Mouse (Mus musculus) c-Kit-positive CD71-positive TER-119-positive erythroid progenitor cells, embryonic 14.5 days (primary cell): ENCODE measurements around the gene Gm9821.

Experiments
- DNase-seq: peaks from one replicate; pipeline ENCODE4 v3.0.0-alpha.2; 2013; ENCODE audit warnings: low spot score

The Gm9821 gene

DNA sequence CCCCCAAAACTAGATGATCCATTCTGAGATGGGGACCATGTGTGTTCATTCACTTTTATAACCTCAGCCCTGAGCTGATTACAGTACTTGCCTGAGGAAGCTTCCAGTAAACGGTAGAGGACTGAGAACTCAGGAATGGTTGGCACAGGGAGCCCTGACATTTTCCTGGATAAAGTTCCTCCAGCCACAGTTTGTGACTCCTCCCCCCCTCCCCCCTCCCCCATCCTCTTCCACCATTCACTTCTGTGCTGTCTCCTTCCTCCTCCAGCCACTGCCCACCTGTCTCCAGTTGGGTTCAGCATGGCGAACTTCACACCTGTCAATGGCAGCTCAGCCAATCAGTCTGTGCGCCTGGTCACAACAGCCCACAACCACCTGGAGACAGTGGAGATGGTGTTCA is 18.6 kb upstream of the Gm9821 start, which contains the start of gene Chrm4:
Chrm4 (plus strand) TSS at position 301 of the 400 bp plus-strand sequence.
- no peak for DNase-seq

DNA sequence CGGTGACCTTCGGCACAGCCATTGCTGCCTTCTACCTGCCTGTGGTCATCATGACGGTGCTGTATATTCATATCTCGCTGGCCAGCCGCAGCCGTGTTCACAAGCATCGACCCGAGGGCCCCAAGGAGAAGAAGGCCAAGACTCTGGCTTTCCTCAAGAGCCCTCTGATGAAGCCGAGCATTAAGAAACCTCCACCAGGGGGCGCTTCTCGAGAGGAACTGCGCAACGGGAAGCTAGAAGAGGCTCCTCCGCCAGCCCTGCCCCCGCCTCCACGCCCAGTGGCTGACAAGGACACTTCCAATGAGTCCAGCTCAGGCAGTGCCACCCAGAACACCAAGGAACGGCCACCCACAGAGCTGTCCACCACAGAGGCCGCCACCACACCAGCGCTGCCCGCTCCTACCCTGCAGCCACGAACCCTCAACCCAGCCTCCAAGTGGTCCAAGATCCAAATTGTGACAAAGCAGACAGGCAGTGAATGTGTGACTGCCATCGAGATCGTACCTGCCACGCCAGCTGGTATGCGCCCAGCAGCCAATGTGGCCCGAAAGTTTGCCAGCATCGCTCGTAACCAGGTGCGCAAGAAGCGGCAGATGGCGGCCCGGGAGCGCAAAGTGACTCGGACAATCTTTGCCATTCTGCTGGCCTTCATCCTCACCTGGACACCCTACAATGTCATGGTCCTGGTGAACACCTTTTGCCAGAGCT is 17.5 kb upstream of the Gm9821 start:
- DNase-seq = peak; percentile 78

DNA sequence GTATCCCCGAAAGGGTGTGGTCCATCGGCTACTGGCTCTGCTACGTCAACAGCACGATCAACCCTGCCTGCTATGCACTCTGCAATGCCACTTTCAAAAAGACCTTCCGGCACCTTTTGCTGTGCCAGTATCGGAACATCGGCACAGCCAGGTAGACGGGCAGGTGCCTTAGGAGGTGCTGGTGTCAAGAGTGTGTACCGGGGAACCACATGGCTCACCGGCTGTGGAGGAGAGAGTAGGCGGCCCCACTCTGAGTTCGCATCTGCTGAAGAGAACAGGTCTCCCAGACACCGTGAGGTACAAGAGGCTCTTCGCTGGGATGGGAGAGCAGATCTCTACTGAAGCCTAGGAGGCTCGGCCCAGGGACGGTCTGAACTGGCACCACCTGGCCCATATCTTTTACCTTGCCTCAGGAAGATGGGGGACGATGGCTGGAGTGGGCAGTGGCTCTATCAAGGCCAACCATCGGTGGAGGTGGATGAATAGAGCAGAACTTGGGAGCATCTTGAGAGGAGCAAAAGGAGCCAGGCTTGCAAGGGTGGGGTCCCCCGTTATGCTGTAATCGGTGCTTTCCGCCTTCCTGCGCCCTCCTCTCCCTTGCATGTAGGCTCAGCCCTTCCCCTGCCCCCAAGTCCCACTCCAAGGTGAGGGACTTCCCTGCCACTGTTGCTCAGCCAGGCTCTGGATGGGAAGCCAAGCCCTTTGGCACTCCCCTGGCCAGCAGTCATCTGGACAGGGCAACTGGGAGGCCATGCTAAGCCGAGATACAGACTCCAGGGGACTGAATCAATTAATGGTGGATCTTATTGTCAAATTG is 16.8 kb upstream of the Gm9821 start:
- no peak for DNase-seq

DNA sequence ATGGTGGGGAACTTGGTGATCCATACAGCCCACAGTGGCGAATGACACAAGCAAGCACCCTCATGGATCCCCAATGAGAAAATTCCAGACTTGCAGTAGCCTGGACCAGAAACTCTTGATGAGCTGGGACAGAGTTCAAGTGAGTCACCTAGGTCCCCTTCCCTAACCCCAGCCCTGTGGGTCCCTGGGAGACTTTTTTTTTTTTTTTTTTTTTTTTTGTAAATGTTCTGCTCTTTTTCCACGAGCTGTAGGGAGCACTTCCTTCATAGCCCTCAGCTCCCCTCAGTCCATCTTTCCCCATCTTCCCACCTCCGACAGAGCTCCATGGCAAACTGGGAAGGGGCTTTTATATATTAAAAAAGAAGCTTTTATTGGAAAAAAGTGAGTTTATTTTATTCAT is 16.0 kb upstream of the Gm9821 start:
- no peak for DNase-seq

DNA sequence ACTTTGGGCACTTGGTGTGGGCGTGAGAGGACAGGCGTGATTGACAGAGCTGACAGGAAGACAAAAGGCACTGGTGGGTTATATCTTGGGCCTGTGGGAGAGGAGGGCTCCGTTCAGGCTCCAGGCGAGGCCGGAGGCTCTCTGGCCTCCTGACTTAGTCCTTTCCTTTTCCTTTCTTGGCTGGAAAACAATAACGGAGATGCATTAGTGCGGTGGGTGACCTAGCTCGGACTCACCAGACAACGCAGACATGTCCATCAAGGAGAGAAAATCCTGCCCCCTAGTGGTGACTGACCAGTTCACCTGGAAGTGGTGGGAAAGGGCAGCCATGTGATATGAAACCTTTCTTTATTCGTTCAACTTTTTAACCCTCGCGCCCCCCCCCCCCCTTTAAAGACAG is 15.6 kb upstream of the Gm9821 start:
- DNase-seq = peak; percentile 64

DNA sequence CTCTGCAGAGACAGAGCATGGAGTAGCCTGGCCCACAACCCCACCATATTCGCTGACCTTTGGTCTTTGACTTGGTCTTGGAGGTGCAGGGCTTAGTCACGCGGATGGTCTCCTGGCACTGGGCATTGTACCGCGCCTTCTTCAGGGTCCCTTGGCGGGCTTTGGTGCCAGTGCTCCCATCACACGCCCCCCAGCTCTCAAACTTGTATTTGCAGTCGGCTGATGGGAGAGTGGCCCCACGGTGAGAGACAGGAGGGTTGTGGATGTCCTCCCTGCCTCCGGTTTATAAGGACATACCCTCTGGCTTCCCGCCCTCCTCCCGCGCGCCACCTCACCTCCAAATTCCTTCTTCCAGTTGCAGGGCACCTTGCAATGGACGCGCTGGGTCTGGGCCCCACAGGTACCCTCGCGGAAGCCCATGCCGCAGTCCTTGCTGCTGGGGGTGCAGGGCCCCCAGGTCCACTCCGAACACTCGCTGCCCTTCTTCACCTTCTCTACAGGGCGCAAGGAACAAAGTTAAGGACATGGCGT is 14.7 kb upstream of the Gm9821 start:
- no peak for DNase-seq

DNA sequence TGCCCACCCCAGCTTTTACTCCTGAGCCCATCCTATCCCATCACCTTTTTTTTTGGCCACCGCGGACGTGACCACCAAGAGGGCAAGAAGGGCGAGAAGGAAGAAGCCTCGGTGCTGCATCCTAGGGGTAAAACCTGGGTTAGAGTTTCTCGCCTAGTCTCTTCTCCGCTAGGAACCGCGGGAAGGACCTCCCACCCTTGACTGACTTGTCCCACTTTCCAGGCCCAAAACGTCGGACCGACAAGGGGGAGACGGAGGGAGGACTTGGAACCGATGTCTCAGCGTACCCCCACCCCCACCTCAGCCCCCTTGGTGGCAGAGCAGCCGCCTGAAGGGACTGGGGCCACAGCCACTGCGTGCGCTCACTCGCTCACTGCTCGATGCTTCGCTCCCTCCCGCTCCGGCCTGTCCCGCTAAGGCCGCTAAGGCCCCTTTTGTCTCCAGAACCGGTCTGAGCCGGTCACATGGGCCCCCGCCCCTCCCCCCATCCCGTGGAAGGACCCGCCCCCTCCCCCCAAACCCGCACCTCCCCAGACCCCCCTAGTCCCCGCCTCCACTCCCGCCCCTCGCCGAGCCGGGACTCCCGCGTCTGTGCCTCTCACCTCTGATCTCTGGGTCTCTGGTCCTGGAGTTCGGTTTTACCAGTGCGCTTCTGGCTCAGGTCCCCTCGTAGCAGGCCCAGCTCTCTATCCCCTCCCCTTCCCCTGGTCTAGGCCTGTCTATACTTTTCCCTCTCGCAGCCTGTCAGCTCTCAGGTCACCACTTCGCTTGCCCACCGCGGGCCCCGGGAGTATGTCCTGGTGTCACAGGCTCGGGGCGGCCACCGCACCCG is 14.0 kb upstream of the Gm9821 start:
- no peak for DNase-seq

DNA sequence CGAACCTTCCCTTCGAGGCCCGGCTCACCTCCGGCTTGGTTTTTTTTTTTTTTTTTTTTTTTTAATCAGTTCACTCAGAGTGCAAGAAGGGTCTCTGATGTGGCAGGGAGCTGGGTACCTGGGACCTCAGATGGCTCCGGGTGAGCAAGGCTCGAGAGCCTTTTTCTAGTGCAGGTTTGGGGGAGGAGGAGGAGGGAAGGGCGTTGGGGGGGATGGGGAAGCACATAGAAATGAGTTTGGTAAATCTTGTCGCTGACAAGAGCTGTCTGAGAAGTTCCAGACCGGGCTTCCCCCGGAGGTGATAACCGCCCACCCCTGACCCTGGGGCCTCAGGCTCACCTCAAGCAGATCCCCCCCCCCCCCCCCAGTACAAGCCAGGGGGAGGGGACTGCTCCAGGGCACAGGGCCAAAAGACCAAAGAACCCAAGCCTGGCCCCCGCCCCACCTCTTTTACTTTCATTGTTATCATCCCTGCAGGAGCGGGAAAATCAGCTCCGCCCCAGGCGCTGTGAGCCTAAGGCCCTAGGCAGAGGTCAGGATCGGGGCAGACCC is 13.3 kb upstream of the Gm9821 start, which contains the start of gene Mdk:
Mdk (minus strand) TSS at position 138 of the 552 bp plus-strand sequence.
- no peak for DNase-seq

DNA sequence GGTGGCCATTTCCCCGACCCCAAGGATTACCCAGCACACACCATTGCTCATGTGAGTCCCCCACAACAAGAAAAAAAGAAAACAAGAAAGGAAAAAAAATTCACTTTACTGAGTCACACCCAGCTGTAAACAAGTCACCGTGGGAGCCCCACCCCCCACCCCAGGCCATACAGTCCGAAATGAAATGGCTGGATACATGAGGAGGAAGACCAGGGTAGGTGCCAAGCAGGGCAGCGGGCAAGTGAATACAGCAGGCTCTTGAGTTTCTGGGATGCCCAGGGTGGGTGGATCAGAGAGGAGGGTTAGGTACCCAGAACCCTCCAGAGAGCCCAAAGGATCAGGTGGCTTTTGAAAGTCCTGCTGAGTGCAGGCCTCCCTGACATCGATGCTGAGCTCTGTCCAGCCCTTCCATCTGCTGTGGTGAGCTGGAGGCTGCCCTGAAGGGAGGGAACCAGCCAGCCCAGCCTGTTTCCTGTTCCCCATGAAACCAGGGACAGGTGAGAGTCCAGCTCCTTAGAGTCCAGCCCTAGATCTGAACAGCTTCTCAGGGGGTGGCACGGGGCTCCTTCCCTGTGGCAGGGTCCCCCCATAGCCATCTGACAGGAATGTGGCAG is 12.7 kb upstream of the Gm9821 start:
- no peak for DNase-seq

DNA sequence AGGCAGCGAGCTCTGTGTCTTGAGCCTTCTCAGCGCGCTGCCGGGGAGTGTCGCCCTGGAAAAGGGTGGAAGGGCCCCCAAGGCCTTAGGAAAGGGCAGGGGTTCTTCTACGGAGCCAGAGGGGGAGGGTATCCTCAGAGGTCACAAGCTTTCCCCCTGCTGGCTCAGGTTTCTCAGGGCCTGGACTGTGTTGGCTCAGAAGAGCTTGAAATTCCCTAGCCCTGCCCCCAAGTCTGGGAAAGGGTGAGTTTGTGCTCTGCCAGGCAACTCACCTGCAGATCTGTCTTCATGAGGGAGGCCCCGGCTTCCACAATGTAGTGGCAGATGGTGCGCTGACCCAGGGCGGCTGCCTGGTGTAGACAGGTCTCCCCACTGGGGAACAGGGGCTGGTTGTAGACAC is 12.0 kb upstream of the Gm9821 start:
- no peak for DNase-seq

DNA sequence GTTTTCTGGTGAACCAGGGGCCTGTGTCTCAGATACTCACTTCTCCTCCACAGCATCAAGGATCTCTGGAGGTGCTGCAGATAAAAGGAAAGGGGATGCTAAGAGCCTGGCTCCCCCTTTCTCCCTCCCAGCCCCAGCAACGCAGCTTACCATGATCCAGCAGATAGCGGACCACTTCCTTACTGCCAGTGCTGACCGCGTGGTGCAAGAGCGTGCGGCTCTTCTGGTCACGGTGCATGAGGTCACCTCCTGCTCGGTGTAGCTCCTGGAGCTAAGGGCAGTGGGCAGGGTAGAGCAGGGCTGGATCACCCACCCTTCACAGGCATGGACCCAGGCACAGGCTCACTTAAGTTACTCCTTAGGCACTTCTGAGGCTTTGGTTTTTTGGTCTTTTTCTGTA is 11.5 kb upstream of the Gm9821 start:
- DNase-seq = no peak

DNA sequence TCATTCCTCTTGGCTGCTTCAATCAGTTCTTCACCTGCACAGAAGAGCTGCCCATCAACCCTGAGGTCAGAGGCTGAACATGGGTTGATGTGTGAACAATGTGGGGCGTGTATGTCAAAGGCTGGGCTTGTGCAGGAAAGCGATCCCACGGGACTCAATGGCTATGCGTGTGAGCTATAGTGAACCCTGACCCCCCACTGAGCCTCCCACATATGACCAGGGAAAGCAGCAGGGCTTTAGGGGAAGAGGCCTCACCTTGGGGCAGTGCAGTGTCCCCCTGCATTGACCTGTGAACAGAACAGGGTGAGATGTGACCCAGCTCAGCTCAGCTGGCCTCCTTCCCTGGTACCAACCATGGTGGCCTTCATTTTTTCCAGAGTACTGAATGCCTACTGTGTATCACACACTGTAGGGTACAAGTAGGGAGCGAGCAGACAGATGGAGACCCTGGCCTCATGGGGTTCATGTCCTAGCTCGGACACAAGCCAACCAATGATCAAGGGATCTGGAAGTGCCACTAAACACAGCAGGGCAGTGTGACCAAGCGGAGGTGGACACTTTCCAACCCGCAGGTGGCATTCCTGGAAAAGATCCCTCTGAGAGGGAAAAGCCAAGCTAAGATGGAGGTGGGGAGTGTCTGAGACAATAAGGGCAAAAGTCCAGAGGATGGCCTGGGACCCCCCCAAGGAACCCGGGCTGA is 10.5 kb upstream of the Gm9821 start:
- no peak for DNase-seq

DNA sequence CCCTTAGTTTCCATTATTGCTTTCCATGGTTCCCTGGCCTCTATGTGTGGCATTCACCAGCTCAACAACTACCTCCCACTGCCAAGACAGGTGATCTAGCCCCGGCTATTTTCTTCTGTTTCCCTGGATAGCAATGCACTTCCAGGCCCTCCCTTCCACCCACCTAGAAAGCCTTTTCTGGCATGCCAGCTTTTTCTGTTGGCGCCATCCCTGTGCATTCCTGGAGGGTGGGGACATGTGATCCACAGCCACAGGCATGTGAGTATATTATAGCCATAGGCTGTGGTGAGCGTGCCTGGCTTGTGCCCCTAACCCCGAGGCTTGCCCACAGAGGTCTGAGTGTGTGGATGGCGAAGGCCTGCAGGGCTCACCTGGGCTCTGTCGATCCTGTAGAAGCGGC is 9.3 kb upstream of the Gm9821 start:
- no peak for DNase-seq

DNA sequence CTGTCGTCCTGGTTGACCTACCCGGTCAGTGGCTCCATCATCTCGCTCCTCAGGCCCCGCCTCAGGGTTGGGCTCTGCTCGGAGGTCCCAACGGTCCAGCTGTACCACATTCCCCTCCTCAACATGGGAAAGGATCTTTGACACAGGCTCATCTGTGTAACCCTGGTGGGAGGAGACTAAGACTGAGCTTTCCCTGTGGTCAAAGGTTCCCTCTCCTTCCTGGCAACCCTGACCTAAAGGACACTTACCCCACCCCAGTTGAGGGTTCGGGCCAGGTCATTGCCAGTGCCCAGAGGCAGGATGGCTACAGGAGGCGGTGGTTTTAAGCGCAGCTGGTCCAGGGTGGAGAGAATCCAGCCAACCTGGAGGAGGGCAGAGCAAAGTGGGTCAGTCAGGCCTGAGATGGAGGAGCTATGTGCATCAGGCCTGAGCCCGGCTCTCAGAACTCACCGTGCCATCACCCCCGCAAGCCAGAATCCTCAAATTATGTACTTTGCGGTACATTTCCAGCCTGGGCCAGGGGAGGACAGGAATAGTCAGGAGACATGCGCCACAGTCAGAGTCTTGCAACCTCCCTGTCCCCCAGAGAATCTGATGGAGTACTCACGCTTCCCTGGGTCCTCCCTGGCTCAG is 6.1 kb upstream of the Gm9821 start:
- DNase-seq = no peak

DNA sequence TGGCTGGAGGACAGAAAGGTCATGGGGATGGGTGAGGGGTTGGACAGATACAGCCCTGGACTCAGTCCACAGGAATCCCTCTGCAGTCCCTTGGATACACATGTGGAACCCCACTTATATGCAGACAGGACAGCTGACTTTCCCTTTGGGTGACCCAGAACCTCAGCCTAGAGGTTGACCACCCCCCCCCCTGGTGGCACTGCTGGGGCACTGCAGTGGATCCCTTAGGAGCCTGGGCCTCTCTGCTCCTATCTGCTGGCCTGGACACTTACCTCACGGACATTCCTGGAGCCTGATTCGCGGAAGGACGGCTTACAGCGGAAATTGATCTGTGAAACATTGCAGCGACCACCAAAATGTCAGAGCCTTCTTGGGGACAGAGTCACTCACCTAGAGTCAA is 3.1 kb upstream of the Gm9821 start:
- DNase-seq = no peak

DNA sequence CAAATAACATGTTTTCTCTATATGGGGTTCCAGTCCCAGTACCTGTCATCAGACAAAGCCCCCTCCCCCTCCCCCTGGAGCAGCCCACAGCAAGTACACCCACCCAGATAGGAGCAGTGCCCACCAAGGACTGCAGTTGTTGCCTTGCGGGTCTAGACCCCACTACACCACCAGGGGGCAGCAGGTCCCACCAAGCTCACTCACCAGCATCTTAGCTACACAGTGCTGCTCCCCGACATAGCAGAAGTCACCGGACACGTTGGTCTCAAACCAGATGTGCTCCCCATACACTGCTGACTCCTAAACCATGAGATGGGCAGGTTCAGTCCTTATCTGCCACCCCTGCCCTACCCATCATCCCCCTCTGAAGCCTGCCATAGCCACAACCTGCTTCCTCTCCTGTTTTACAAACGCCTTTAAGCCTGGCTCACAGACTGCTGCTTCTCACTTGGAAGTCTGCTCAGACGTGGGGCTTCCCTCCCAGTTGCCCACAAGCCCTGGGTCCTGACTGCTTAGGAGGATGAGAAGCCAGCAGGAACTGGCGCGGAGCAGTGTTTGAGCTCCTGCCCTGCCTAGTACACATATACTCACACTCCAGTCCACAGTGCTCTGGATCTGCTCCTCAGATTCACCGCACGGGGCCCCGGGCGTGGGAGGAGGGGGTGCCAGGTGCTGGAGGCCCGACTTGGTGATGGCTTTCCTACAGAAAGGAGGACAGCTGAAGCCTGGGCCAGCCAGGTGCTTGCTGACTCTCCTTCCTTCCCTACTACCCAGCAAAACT is 1.1 kb upstream of the Gm9821 start:
- DNase-seq = peak; percentile 73

DNA sequence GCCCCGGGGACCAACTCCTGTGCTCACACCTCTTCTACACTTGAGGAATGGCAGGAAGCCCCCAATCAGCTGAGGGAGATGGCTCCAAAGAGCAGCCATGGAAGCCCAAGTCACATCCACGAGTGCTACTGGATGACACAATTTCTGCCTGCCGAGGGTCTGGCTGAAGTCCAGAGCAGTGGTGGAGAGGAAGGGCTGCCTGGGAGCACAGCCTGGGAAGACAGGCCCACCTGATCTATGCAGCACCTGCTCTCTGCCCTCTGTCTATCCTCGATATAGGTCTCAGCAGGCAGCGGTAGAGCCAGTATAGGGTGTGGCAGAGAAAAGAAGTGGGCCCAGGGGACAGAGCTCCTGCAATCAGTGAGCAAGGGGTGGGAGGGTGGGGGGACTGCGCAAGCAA is 1.3 kb downstream of the Gm9821 start:
- no peak for DNase-seq

DNA sequence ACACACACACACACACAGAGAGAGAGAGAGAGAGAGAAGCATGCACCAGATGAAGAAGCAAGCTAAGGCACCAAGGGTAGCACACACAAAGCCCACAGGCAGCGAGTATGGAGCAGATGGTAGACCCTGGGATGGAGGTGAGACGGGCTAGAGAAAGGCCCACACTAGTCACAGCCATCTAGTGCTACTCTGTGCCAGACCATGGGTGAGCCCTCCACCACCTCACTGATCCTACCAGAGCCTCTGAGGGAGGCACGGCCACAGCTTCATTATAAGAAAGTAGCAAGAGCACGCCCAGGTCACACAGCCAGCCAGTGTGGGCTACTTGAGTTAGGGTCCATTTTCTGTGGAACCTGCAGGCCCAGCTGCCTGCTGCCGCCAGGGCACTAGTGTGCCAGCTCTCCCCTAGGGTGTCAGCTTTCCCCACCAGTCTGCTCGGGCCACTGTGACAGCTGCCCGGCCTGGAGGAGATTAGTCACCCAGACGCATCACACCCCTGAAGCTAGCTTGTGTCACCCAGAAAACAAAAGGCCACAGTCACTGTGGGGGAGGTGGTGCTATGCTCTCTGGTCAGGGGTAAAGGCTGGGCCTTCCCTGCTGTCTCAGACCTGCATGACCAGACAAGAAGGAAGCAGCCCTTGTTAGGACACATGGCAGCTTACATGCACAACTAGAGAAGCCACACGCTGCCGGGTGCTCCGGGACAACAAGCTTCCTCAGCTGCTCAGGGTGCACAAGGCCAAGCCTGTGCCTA is 2.1 kb downstream of the Gm9821 start:
- DNase-seq = peak; percentile 66

DNA sequence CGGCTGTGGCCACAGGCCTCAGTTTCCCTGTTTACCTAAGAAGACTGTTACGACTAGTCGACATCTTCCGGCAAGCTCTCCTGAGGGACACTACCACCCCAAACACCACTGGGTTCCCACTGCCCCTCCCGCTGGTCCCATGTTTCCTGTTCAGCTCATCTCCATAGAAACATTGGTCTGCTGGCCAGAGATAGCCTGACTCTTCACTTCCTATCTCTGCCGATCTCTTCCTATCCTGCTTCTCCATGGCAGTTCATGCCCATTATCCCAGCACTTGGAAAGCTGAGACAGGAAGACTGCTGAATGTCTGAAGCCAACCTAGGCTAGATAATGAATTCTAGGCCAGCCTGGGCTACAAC is 2.6 kb downstream of the Gm9821 start:
- no peak for DNase-seq
